Mouse (Mus musculus) limb, embryonic 14.5 days (tissue): ENCODE measurements around the gene 0610030E20Rik. TPM values are rescaled to one million over a fixed set of nuclear protein-coding genes. Genes with fewer than 3 reads are reported as not detected.

Experiments
- ATAC-seq: fragments of 200-750 bp; cut with Nextera tagmentation; 2 replicates; pipeline ENCODE4 v1.8.0; 2017; ENCODE audit warnings: low read depth, moderate number of reproducible peaks, moderate TSS enrichment; ENCODE audit not compliant: low FRiP score
- DNase-seq: peaks from one replicate; pipeline ENCODE4 v3.0.0-alpha.2; 2015; ENCODE audit warnings: low spot score
- H3K27ac ChIP-seq: fragments of 300-500 bp; sonication (generic); replicated peaks from 2 replicates; pipeline ENCODE4 v1.5.1; 2014; ENCODE audit warnings: low read depth, mild to moderate bottlenecking, low read length, moderate library complexity, mixed read lengths
- H3K27me3 ChIP-seq: fragments of 300-500 bp; sonication (generic); 2 replicates; pipeline ENCODE4 v1.6.1; 2014; ENCODE audit warnings: low read length, mixed read lengths; ENCODE audit not compliant: control insufficient read depth, insufficient read depth
- H3K36me3 ChIP-seq: fragments of 300-500 bp; sonication (generic); 2 replicates; pipeline ENCODE4 v1.6.1; 2014; ENCODE audit warnings: mild to moderate bottlenecking, low read length, moderate library complexity, mixed read lengths; ENCODE audit not compliant: control insufficient read depth, insufficient read depth
- H3K4me1 ChIP-seq: fragments of 300-500 bp; sonication (generic); 2 replicates; pipeline ENCODE4 v1.6.1; 2014; ENCODE audit warnings: antibody characterized with exemption, low read length, mixed read lengths; ENCODE audit not compliant: control insufficient read depth, insufficient read depth
- H3K4me2 ChIP-seq: fragments of 300-500 bp; sonication (generic); replicated peaks from 2 replicates; pipeline ENCODE4 v1.6.1; 2014; ENCODE audit warnings: low read depth, mild to moderate bottlenecking, low read length, moderate library complexity; ENCODE audit not compliant: severe bottlenecking
- H3K4me3 ChIP-seq: fragments of 300-500 bp; sonication (generic); replicated peaks from 2 replicates; pipeline ENCODE4 v1.5.1; 2014; ENCODE audit warnings: low read length
- H3K9ac ChIP-seq: fragments of 300-500 bp; sonication (generic); 2 replicates; pipeline ENCODE4 v1.6.1; 2014; ENCODE audit warnings: mild to moderate bottlenecking, low read depth, low read length, moderate library complexity; ENCODE audit not compliant: severe bottlenecking
- H3K9me3 ChIP-seq: fragments of 300-500 bp; sonication (generic); 2 replicates; pipeline ENCODE4 v1.6.1; 2016; ENCODE audit warnings: low read length; ENCODE audit not compliant: control insufficient read depth
- POLR2A ChIP-seq: fragments of 200-500 bp; IDR thresholded peaks from 2 replicates; pipeline ENCODE4 v1.8.0; 2012; ENCODE audit warnings: inconsistent platforms, mild to moderate bottlenecking, moderate library complexity, borderline replicate concordance; ENCODE audit not compliant: insufficient read depth, insufficient read length; ENCODE audit errors: extremely low read depth
- WGBS: fragments of 180-500 bp; shearing (Covaris S2); extraction: QIAGEN DNeasy Blood & Tissue Kit; methylation state at CpG from one replicate; pipeline ENCODE4 v1.1.7; 2014; 5-methylcytosine and 5-hydroxymethylcytosine counted together
- polyA plus RNA-seq, 2 experiments: library from polyadenylated mRNA; depleted of rRNA in 1 of 2; stranded (reverse) in 1 of 2; unstranded in 1 of 2; fragments of >200 nt; fragmentation: Nextera tagmentation in 1 of 2; extraction: Ambion mirVana in 1 of 2; gene quantifications; 2 replicates each; pipeline versions ENCODE4 v1.2.1 to v1.2.3; 2012 to 2014

Gene 0610030E20Rik
- polyA plus RNA-seq, 2 experiments, result 23.0 to 30.6 TPM

DNA sequence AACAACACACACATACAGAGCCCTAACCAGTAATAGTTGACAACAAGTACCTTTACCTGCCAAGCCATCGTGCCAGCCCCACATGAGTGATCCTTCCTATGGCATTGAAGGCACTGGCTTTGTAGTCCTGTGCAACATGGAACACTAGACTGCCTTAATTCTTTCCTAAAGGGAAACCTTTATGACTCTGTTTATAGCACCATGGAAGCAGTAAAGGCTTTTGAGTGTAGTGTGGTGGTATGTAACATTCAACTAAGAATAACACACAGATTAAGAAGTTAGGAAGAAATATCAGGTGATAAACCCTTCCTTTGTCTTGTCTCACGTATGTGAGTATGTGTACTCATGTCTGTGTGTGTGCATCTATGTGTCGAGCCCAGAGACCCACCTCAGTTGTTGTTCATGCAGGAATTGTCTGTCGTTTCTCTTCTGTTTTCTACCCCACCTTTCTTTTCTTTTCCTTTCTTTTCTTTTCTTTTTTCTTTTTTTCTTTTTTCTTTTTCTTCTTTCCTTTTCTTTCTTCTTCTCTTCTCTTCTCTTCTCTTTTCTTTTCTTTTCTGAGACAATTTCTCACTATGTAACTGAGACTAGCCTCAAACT, 19.8 kb downstream of the 0610030E20Rik start, which contains the start of gene Rnf181:
Gene Rnf181, minus strand, starts transcription at position 113 of the 600 bp plus-strand sequence.
- TF ChIP-seq POLR2A, result no peak
- 73% methylated on average over 4 of the region's 4 CpGs for WGBS
- no peak within 1 kb of the TSS for H3K27ac ChIP-seq
- no peak within 1 kb of the TSS for H3K4me3 ChIP-seq
- H3K4me1 ChIP-seq, result no peaks in the 10 kb centered on the region
- no peak within 1 kb of the TSS for H3K4me2 ChIP-seq
- no peak within 1 kb of the TSS for H3K9ac ChIP-seq
- no peaks in the 10 kb centered on the region for H3K27me3 ChIP-seq
- H3K9me3 ChIP-seq, result no peaks in the 10 kb centered on the region
- no peak for ATAC-seq
- no peaks in the 10 kb centered on the region for H3K36me3 ChIP-seq
- DNase-seq, result no peak

GRCm38 (mm10) chr6:72367460-72367974, 20.4 kb downstream of the 0610030E20Rik start:
- Histone ChIP-seq H3K27ac (no peak overlapping the region), H3K4me1 (no peaks in the 10 kb centered on the region), H3K4me2 (no peak overlapping the region), H3K9ac (no peak overlapping the region), H3K9me3 (no peaks in the 10 kb centered on the region), H3K27me3 (no peaks in the 10 kb centered on the region), H3K36me3 (no peaks in the 10 kb centered on the region), H3K4me3 (no peak overlapping the region)
- DNase-seq, result no peak
- ATAC-seq, result no peak
- 80% methylated on average over 4 of the region's 4 CpGs for WGBS
- no peak for TF ChIP-seq POLR2A

- Histone ChIP-seq H3K4me2 (no peak overlapping the region), H3K9ac (no peak overlapping the region), H3K9me3 (no peaks in the 10 kb centered on the region), H3K36me3 (no peaks in the 10 kb centered on the region), H3K4me1 (no peaks in the 10 kb centered on the region), H3K27me3 (no peaks in the 10 kb centered on the region), H3K27ac (no peak overlapping the region), H3K4me3 (no peak overlapping the region)
- TF ChIP-seq POLR2A, result no peak
- WGBS, result 71% methylated on average over 4 of the region's 4 CpGs
- DNase-seq, result no peak
- ATAC-seq, result no peak
These were observed 22.4 kb downstream of the 0610030E20Rik start for GRCm38 (mm10) chr6:72369557-72369956.

DNA sequence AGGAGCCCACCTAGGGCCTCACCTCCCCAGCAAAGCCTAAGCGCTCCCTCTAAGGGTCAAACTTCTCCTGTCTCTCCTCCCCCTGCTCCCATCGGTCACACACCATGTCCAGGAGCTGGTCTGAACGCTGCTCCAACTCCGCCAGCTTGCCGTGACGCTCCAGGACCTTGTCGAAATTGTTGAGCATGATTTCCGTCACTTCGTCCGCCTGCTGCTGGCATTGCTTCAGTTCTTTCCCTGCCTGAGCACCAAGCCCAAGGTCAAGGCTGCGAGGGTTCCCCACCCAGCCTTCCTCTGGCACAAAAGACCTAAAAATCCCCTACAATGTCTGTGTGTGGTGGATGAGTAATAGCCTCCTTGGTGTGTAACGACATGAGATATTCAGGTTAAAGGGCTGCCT, 23.0 kb downstream of the 0610030E20Rik start:
- WGBS, result 87% methylated on average over 12 of the region's 12 CpGs
- DNase-seq (no peak), ATAC-seq (no peak)
- Histone ChIP-seq H3K9ac (no peak overlapping the region), H3K4me3 (no peak overlapping the region), H3K9me3 (no peaks in the 10 kb centered on the region), H3K4me1 (no peaks in the 10 kb centered on the region), H3K4me2 (no peak overlapping the region), H3K27me3 (no peaks in the 10 kb centered on the region), H3K36me3 (no peaks in the 10 kb centered on the region), H3K27ac (no peak overlapping the region)
- no peak for TF ChIP-seq POLR2A

- 45% methylated on average over 5 of the region's 5 CpGs for WGBS
These were observed 24.0 kb downstream of the 0610030E20Rik start for GRCm38 (mm10) chr6:72371147-72371546.

GRCm38 (mm10) chr6:72371571-72371970, 24.5 kb downstream of the 0610030E20Rik start:
- H3K36me3 ChIP-seq, result no peaks in the 10 kb centered on the region
- WGBS, result 17% methylated on average over 1 of the region's 1 CpGs
- ATAC-seq, result no peak
- no peak overlapping the region for H3K27ac ChIP-seq
- no peak overlapping the region for H3K4me2 ChIP-seq
- H3K9ac ChIP-seq, result no peak overlapping the region
- DNase-seq, result no peak
- H3K4me1 ChIP-seq, result no peaks in the 10 kb centered on the region
- no peak for TF ChIP-seq POLR2A
- H3K27me3 ChIP-seq, result no peaks in the 10 kb centered on the region
- no peaks in the 10 kb centered on the region for H3K9me3 ChIP-seq
- H3K4me3 ChIP-seq, result no peak overlapping the region

More at GRCm38 (mm10) chr6:72371147-72371546, 24.0 kb downstream of the 0610030E20Rik start:
- Histone ChIP-seq H3K9ac (no peak overlapping the region), H3K4me2 (no peak overlapping the region), H3K36me3 (no peaks in the 10 kb centered on the region), H3K27me3 (no peaks in the 10 kb centered on the region), H3K9me3 (no peaks in the 10 kb centered on the region), H3K4me1 (no peaks in the 10 kb centered on the region), H3K27ac (no peak overlapping the region), H3K4me3 (no peak overlapping the region)
- DNase-seq (no peak), ATAC-seq (no peak; the same call in 1 of the 2 replicates)
- no peak for TF ChIP-seq POLR2A
